Mouse (Mus musculus) urinary bladder, postnatal 36 days (tissue): ENCODE results near the gene Zbtb8a.
"Not testable (repeated sequence)": the region's sequence is repeated elsewhere in the genome, so short reads cannot be mapped to it uniquely, and the experiment has no call there.

Source experiments
- DNase-seq, 2 experiments: peaks; one replicate each; pipeline ENCODE4 v3.0.0; 2022; ENCODE audit warnings: low spot score in 2 of 2, mixed read lengths in 1 of 2

The Zbtb8a gene

GRCm38 (mm10) chr4:129377601-129378390 lies at the start of gene Zbtb8a:
Gene Zbtb8a, minus strand, starts transcription at chr4:129378116.
- peak; percentile 45 to 57 for DNase-seq

GRCm38 (mm10) chr4:129418321-129418720 lies 40.4 kb upstream of the Zbtb8a start:
- no peak for DNase-seq

DNA sequence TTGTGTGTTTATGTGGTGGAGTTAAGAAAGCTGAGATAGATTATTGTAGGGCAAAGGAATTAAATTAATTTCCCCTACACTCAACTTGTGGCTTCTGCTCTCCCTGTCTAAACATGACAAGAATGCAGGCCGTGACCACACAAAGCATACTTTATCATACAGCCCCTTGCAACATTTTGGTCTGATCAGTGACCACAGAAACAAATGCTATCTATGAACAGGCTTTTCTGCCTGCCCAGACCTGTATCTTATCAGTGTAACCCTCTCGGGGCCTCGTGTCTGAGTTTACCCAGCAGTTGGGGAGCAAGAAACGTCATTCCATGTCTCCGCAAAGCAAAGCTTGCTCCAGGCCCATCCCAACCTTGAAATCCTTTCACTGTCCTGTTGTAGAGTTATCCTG lies 38.6 kb upstream of the Zbtb8a start:
- DNase-seq = peak in 1 of 2 experiments; percentile 30

DNA sequence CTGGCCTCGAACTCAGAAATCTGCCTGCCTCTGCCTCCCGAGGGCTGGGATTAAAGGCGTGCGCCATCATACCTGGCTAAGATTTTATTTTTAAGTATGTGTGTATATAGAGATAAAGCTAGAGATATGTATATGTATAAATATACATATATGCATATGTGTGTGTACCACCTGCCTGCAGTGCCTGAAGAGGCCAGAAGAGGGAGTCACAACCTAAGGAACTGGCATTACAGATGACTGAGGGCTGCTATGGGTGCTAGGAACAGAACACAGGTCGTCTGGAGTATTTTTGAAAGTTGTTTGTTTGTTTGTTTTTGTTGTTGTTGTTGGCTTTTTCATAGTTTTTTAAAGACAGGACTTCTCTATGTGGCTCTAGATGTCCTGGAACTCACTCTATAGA lies 38.0 kb upstream of the Zbtb8a start:
- DNase-seq = no peak

DNA sequence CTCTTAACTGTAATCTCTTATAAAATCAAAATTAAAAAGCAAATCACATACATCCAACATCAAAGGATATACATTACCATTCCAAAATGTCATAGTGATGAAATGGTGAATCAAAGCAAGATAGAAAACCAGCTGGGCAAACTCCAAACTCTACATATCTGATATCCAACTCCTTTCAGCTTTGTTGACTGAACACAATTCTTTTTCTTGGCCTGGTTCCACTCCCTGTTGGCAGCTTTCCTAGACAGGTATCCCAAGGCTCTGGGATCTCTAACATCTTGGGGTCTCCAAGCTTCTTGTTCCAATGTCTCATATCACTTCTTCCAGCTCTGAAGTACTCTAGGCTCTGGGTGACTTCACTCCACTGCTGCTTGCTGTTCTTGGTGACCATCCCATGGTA lies 33.1 kb upstream of the Zbtb8a start:
- DNase-seq = no peak

DNA sequence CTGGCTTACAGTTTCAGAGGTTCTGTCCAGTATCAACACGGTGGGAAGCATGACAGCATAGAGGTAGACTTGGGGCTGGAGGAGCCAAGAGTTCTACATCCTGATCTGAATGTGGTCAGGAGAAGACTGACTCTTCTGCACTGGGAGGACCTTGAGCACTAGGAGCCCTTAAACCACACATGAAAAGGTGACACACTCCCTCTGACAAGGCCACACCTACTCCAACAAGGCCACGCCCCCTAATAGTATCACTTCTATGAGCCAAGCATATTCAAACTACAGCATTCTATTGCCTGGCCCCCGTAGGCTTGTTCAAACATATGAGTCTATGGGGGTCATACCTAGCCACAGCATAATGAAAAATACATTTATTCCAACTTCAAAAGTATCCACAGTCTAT lies 32.6 kb upstream of the Zbtb8a start:
- DNase-seq = not testable (repeated sequence)

DNA sequence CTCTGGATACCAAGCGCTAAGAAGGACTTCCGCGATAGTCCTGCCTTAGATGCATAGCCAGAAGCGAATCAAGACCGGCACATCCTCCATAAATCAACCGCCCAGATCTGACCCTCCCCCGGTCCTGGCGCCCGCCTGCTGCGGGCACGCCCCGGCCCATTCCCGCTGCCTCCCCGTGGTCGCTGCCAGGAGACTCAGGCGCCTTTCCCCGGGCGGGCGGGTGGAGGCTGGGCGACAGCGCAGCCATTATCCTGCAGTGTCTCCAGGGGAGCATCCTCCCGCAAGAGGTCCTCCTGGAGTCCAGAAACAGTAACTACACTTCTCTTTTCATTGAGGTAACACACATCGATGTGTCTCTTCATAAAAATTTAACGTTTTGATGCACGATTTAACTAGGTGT lies 28.5 kb upstream of the Zbtb8a start:
- peak; percentile 68 to 78 for DNase-seq

DNA sequence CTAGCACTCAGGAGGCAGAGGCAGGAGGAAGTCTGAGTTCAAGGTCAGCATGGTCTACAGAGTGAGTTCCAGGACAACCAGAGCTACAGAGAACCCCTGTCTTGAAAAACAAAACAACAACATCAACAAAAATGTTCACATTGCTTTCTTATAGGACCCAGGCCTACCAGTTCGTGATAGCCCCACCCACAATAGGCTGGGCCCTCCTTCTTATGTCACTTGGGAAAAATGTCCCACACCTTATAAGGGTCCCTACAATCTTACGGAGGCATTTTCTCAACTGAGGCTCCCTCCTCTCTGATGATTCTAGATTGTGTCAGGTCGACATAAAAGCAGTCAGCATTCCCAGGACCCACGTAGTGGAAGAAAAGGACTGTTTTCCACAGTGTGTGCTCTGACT lies 21.9 kb upstream of the Zbtb8a start:
- no peak for DNase-seq

DNA sequence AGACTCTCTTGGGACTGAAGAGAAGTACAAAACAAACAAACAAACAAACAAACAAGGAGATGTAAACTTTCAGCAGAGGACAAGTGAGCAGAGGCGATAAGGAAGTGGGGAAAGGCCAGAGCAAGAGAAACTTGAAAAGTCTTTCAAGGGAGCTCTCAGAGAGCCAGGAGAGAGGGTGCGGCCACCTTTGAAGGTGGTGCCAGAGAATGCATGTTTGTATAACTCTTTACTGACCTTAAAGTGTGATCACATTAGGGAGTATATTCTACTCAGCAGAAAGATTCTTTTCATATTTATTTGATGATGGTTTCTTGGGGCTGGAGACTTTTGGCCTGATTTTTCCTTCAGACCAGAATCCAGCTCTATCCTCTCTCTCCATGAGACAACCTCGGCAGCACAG lies 19.0 kb upstream of the Zbtb8a start:
- peak in 1 of 2 experiments; percentile 31 for DNase-seq

GRCm38 (mm10) chr4:129394089-129394870 lies 16.4 kb upstream of the Zbtb8a start:
- DNase-seq = no peak

GRCm38 (mm10) chr4:129390936-129391557 lies 13.1 kb upstream of the Zbtb8a start:
- DNase-seq = no peak

DNA sequence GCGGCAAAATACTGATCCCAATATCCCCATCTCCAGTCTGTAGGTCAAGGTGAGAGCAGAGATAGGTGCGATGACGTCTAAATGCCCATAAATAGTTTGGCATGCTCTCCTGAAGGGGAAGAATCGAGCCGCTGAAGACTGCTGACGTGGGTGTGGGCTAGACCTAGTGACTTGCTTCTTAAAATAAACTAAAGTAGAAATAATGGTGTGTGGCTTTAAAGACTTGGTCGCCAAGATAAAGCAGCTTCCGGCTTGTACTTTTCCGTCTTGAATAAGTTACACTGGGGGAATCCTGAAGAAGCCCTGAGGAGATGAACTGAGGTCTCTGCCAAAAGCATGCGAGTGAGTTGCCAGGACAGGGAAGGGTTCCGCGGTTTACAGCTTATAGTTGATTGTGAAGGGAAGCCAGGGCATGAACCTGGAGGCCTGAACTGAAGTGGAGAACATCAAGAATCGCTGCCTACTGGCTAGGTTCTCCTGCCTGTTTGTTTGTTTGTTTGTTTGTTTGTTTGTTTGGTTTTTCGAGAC lies 12.4 kb upstream of the Zbtb8a start:
- no peak for DNase-seq

- no peak for DNase-seq
Measured at GRCm38 (mm10) chr4:129388404-129388803, 10.5 kb upstream of the Zbtb8a start.

DNA sequence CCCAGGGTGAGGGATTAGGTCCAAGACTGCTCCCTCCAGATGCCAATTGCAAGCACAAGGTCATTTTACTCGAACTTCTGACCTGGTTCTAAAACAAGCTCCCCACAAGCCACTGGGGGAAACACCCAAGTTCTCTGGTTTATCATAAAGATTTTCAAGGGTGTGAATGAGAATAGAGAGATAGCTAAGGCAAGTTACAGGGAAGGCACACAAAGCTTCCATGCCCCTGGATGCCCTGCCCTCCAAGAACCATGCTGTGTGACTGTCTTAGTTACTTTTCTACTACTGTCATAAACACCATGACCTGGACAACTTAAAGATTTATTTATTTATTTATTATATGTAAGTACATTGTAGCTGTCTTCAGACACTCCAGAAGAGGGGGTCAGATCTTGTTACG lies 9.1 kb upstream of the Zbtb8a start:
- DNase-seq = no peak

GRCm38 (mm10) chr4:129386269-129386946 lies 8.5 kb upstream of the Zbtb8a start:
- no peak for DNase-seq

GRCm38 (mm10) chr4:129385685-129386084 lies 7.8 kb upstream of the Zbtb8a start:
- no peak for DNase-seq

GRCm38 (mm10) chr4:129384440-129384839 lies 6.5 kb upstream of the Zbtb8a start:
- DNase-seq = peak in 1 of 2 experiments; percentile 34

DNA sequence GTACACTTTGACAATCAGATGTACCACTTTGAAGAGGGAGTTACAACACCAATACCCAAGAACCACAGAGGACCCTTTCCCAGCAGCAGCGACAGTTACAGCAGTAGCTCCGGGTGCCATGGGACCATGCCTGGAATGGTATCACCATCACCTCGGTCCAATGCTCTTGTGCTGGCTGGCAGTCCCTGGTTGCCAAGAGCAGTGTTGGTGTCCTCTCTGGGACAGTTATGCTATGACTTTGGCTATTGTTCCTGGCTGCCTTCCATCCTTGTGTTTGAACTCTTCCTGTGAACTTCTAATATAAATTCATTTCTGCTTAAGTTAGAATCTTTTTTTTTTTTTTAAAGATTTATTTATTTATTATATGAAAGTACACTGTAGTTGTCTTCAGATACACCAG lies 5.7 kb upstream of the Zbtb8a start:
- no peak for DNase-seq

DNA sequence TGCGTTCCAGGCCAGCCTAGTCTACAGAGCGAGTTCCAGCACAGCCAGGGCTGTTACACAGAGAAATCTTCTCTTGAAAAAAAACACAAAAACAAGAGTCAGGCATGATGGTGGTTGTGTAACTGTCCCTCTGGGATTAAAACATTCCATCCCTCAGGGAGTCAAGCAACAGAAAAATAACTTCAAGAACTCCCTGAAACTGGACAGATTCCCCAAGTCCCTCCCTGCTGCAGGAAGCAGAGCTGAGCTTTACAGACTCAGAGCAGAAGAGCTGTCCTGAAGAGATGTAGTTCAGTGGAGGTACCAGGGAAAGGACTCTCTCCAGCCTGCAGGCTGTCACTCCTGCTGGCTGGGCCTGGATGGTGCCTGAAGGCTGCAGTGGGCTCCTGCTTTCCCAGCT lies 4.6 kb upstream of the Zbtb8a start:
- DNase-seq = no peak

- no peak for DNase-seq
Measured at GRCm38 (mm10) chr4:129382029-129382428, 4.1 kb upstream of the Zbtb8a start.

DNA sequence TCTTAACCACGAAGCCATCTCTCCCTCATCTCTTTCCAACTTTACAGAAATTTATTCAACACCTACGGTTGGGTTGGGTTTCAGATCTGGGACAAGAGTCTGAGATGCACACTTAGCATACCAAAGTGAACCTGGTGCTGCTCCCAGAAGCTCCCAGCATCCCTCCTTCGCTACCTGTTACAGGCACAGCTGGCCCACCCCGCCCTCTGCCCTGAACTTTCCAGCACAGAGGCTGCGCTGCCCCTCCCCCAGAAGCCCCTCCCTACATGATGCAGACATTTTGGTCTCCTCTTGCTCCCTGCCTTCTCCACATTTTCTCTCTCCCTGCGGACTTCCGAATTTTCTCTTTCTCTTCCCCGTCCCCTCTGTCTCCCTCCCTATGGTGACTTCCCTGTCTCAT lies 3.2 kb upstream of the Zbtb8a start:
- no peak for DNase-seq

GRCm38 (mm10) chr4:129379805-129380204 lies 1.9 kb upstream of the Zbtb8a start:
- no peak for DNase-seq
